Mouse (Mus musculus) C2C12 (cell line): ENCODE measurements around the gene Igfbp5. TPM values are rescaled to one million over a fixed set of nuclear protein-coding genes. Genes with fewer than 3 reads are reported as not detected.

Source experiments
- H3K27me3 ChIP-seq: one replicate; pipeline ENCODE4 v1.6.1; 2011; ENCODE audit not compliant: control insufficient read depth, insufficient read depth, insufficient read length
- H3K36me3 ChIP-seq: one replicate; pipeline ENCODE4 v1.6.1; 2011; ENCODE audit not compliant: control insufficient read depth, insufficient read depth
- H3K4me3 ChIP-seq: one replicate; pipeline ENCODE4 v1.5.1; 2011; ENCODE audit warnings: mild to moderate bottlenecking, control low read depth; ENCODE audit not compliant: poor library complexity, insufficient read depth, severe bottlenecking
- H3K79me2 ChIP-seq: one replicate; pipeline ENCODE4 v1.6.1; 2011; ENCODE audit not compliant: control insufficient read depth, insufficient read depth
- H3K79me3 ChIP-seq: one replicate; pipeline ENCODE4 v1.6.1; 2011; ENCODE audit warnings: low read depth, control low read depth
- H3ac ChIP-seq: one replicate; pipeline ENCODE3; 2011; ENCODE audit warnings: low read depth; ENCODE audit not compliant: control insufficient read depth, insufficient read length
- CEBPB ChIP-seq: IDR thresholded peaks from one replicate; pipeline ENCODE4 v1.6.1; 2011; ENCODE audit warnings: low read depth, mild to moderate bottlenecking, control low read depth, moderate library complexity
- CTCF ChIP-seq: IDR thresholded peaks from one replicate; pipeline ENCODE4 v1.5.1; 2011; ENCODE audit not compliant: control insufficient read depth, insufficient read depth, insufficient read length
- FOSL1 ChIP-seq: IDR thresholded peaks from one replicate; pipeline ENCODE4 v1.8.0; 2011; ENCODE audit warnings: mild to moderate bottlenecking, low read length; ENCODE audit not compliant: poor library complexity, insufficient read depth, severe bottlenecking
- MAX ChIP-seq: IDR thresholded peaks from one replicate; pipeline ENCODE4 v1.6.1; 2011; ENCODE audit warnings: mild to moderate bottlenecking, control low read depth
- MYOD1 ChIP-seq: IDR thresholded peaks from one replicate; pipeline ENCODE4 v1.6.1; 2011; ENCODE audit warnings: low read depth; ENCODE audit not compliant: control insufficient read depth, insufficient read length
- MYOG ChIP-seq: IDR thresholded peaks from one replicate; pipeline ENCODE4 v1.6.1; 2011; ENCODE audit not compliant: control insufficient read depth, insufficient read length; ENCODE audit errors: extremely low read depth
- USF1 ChIP-seq: IDR thresholded peaks from one replicate; pipeline ENCODE4 v1.6.1; 2011; ENCODE audit warnings: low read depth, mild to moderate bottlenecking, control low read depth, moderate library complexity
- polyA plus RNA-seq: library from polyadenylated mRNA; unstranded; fragments of >200 nt; fragmentation: generic; extraction: Trizol; gene quantifications from one replicate; pipeline ENCODE4 v1.2.1, GENCODE M21; 2012; ENCODE audit warnings: missing spikeins

Igfbp5 gene
- polyA plus RNA-seq, 1 experiment = 62.8 TPM

DNA sequence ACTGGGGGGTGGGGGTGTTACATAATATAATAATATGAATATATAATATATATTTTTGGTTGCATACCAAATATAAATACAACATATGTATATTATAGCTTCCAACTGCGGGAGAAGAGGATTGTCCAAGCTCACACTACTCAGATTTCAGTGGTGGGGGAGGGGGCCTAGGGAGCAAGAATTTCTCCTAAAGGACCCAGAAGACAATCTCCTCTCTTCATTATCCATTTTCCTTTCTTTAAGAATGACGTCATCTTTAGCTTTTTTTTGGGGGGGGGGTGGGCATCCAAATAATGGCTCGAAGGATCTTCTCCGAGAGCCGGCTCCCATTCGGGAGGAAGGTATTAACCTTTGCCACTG is 3.4 kb downstream of the Igfbp5 start:
- Histone ChIP-seq H3K36me3 (no peaks in the 10 kb centered on the region), H3K27me3 (no peaks in the 10 kb centered on the region), H3ac (peak overlapping the region; percentile 56), H3K4me3 (no peak overlapping the region), H3K79me3 (no peaks in the 10 kb centered on the region), H3K79me2 (no peaks in the 10 kb centered on the region)
- TF ChIP-seq FOSL1 (no peak), CTCF (no peak), MYOG (no peak), USF1 (no peak), MAX (no peak), CEBPB (no peak), MYOD1 (no peak)

DNA sequence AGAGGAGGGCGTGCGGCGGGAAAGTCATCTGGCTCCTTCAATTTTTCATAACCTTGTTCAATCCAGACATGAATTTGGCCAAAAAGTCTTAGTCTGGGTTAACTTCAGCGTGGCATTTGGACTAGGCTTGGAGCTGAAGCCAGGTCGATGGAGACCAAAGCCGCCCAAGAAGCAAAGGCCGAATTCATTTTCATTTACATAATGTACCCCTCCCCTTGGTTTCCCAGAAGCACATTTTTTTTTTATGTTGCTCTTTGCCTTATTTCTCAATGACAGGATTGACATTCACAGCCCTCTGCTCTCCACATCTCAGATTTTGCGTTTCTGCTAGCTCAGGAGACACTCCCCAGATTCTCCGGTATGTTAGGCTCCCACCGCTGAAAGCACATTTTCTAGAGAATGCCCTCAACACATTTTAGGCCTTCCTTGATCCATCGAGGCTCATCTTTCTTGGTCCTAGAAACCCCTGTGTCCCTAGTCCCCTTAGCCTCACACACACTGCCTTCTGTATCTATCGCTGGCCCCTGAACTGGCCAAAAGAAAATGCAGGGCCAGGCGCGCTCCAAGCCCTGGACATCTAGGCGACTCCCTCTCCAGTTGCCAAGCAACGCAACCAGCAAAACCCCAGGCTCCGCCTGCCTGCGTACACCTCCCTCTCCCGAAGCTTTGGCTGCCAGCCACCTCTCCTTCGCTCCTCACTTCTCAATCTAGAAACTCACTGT is 3.9 kb downstream of the Igfbp5 start:
- TF ChIP-seq MYOD1 (no peak), CEBPB (no peak)
- no peaks in the 10 kb centered on the region for H3K36me3 ChIP-seq
- H3K27me3 ChIP-seq = no peaks in the 10 kb centered on the region
- H3K79me2 ChIP-seq = no peaks in the 10 kb centered on the region
- H3K4me3 ChIP-seq = no peak overlapping the region
- H3ac ChIP-seq = peak overlapping the region; percentile 34
- H3K79me3 ChIP-seq = no peaks in the 10 kb centered on the region

DNA sequence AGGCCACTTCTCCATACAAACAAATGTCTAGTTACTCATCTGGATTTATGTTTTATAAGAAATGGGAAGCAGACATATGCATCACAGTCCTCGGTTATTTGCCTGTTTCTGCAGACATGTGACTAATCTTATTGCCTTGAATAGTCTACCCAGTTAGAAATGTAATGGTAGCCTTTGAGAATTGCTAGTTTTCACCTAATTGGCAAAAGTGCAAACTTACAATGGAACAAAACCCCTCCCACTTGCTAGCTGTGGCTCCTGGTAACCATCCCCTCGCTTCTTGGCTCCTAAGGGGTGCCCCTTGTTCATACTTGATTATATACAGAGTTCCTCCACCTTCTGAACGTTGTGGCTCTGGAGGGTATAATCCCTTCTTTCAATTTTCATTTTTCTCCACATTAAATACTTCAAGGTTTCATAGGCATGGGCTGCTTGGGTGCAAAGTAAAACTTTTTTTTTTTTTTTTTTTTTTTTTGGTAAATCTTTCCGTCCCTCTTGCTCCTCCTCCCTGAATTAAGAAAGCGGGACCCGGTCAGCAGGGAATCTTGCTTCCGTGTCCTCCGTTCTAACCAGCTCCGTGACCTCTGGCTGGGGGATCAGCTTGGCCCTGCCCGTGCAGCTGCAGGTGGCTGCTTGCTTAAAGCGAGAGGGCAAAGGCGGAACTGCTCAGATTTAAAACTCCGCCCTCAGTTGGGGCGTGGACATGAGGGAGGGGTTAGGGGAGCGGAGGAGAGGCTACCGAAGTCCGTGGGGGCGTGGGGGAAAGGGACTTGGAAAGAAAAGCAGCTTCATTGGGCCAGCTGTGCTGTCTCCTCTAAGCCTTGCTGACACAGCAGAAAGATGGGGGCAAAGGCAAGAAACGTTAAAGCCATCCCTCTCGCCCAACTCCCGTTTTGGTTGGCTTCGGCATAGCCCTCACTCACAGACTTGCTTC is 4.7 kb downstream of the Igfbp5 start:
- Histone ChIP-seq H3K27me3 (no peaks in the 10 kb centered on the region), H3ac (no peak overlapping the region), H3K79me3 (no peaks in the 10 kb centered on the region), H3K4me3 (no peak overlapping the region), H3K36me3 (no peaks in the 10 kb centered on the region), H3K79me2 (no peaks in the 10 kb centered on the region)
- TF ChIP-seq FOSL1 (no peak), CTCF (no peak), USF1 (no peak), MYOG (no peak), CEBPB (no peak), MAX (no peak), MYOD1 (no peak)

DNA sequence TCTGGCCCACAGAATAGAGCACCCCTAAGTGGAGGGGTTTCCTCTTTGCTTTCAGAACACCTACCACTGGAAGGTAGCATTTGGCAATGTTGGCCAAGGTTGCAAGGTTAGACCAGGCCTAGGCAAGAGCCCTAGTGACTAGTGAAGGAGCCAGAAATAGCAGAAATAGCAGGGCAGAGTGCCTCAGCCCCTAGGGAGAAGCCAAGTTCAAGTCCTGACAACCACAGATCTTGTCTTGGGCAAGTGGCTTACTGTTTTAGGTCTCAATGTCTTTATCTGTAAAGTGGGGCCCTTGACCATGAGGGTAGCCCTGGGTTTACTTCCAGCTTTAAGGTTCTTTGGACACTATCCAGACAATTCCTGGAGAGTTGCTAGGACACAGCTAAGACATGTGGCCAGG is 5.4 kb downstream of the Igfbp5 start:
- Histone ChIP-seq H3ac (no peak overlapping the region), H3K79me2 (no peaks in the 10 kb centered on the region), H3K79me3 (no peaks in the 10 kb centered on the region), H3K4me3 (no peak overlapping the region), H3K27me3 (no peaks in the 10 kb centered on the region), H3K36me3 (no peaks in the 10 kb centered on the region)
- TF ChIP-seq CTCF (no peak), MAX (no peak), CEBPB (no peak), USF1 (no peak), FOSL1 (no peak), MYOG (no peak)

GRCm38 (mm10) chr1:72868429-72869215 is 6.1 kb downstream of the Igfbp5 start:
- H3ac ChIP-seq = no peak overlapping the region
- TF ChIP-seq CEBPB = no peak
- TF ChIP-seq USF1 = no peak
- no peak for TF ChIP-seq MYOG
- TF ChIP-seq MAX = no peak
- TF ChIP-seq FOSL1 = no peak
- TF ChIP-seq CTCF = no peak
- no peaks in the 10 kb centered on the region for H3K79me2 ChIP-seq
- no peaks in the 10 kb centered on the region for H3K79me3 ChIP-seq
- H3K4me3 ChIP-seq = no peak overlapping the region
- H3K36me3 ChIP-seq = no peaks in the 10 kb centered on the region
- no peaks in the 10 kb centered on the region for H3K27me3 ChIP-seq
